Mouse (Mus musculus) E14TG2a.4 (cell line): ENCODE measurements around the gene Marveld3.

ENCODE experiments used
- CTCF ChIP-seq: conservative IDR thresholded peaks from 2 replicates; pipeline ENCODE4 v1.5.1; 2014; ENCODE audit warnings: low read length
- NANOG ChIP-seq: IDR thresholded peaks from 2 replicates; pipeline ENCODE4 v1.6.1; 2014; ENCODE audit warnings: borderline replicate concordance, low read length, mixed read lengths

GRCm38 (mm10) chr8:109952171-109952570 is 9.8 kb downstream of the Marveld3 start:
- TF ChIP-seq CTCF (no peak), NANOG (no peak)
